Mouse (Mus musculus) naive thymus-derived CD4-positive, alpha-beta T cell, adult 2 months (primary cell): ENCODE data around the gene Adipor2.

Experiments used
- DNase-seq: peaks from one replicate; pipeline ENCODE4 v3.0.0-alpha.2; 2011; ENCODE audit warnings: low read depth

Gene Adipor2

GRCm38 (mm10) chr6:119313096-119313495 lies 104.4 kb downstream of the Adipor2 start:
- DNase-seq, result no peak

GRCm38 (mm10) chr6:119312381-119312780 lies 105.1 kb downstream of the Adipor2 start:
- no peak for DNase-seq

GRCm38 (mm10) chr6:119310176-119310575 lies 107.3 kb downstream of the Adipor2 start:
- no peak for DNase-seq

- DNase-seq, result no peak
Measured at GRCm38 (mm10) chr6:119307867-119308413, 109.6 kb downstream of the Adipor2 start.

- no peak for DNase-seq
Measured at GRCm38 (mm10) chr6:119303331-119303730, 114.2 kb downstream of the Adipor2 start.
